Mouse (Mus musculus): ENCODE measurements around the gene Olfr1252. TPM values are rescaled to one million over a fixed set of nuclear protein-coding genes. Genes with fewer than 3 reads are reported as not detected.

Gene Olfr1252
- not detected for total RNA-seq (2023)

GRCm38 (mm10) chr2:89724912-89725311 is at the start of gene Olfr1252:
Gene Olfr1252, minus strand, starts transcription at chr2:89725012.

GRCm38 (mm10) chr2:89756990-89757389 is 32.2 kb upstream of the Olfr1252 start, which contains the start of gene Olfr1253:
Gene Olfr1253, minus strand, starts transcription at chr2:89757090.

DNA sequence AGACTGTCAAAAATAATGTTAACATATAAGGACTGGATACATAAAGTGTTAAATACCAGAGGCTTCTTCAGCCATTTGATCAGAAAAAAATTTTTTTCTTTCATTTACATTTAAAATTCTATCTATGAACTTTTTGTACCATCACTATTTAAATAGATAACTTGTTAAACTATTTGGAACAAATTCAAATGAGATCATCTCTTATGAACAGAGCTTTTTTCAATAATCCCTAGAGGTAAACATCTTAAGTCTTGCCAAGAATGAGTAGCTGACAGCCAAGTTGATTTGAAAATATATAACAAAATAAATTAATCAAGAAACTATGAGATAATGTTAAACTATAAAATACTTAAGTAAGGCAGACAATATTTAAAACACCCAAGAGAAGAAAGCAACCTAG is 53.0 kb downstream of the Olfr1252 start, which contains the start of gene Olfr1251:
Gene Olfr1251, minus strand, starts transcription at position 101 of the 400 bp plus-strand sequence.

Other genes with a start within 250 kb of the Olfr1252 start
- not detected for gene Olfr1241, start 237.9 kb downstream of the Olfr1252 start, total RNA-seq (2023)
- not detected for gene Olfr1242, start 226.7 kb downstream of the Olfr1252 start, total RNA-seq (2023)
- gene Olfr1243, start 193.5 kb downstream of the Olfr1252 start, total RNA-seq (2023): not detected
- gene Olfr1245, start 146.6 kb downstream of the Olfr1252 start, total RNA-seq (2023): not detected
- not detected for gene Olfr1246, start 131.9 kb downstream of the Olfr1252 start, total RNA-seq (2023)
- under 1 TPM; 0.13 to 0.15 TPM for gene Olfr1247, start 110.9 kb downstream of the Olfr1252 start, total RNA-seq (2023)
- gene Olfr1248, start 106.8 kb downstream of the Olfr1252 start, total RNA-seq (2023): not detected
- not detected for gene Olfr1249, start 90.0 kb downstream of the Olfr1252 start, total RNA-seq (2023)
- not detected for gene Olfr1250, start 63.5 kb downstream of the Olfr1252 start, total RNA-seq (2023)
- not detected for gene Olfr1251, start 53.1 kb downstream of the Olfr1252 start, total RNA-seq (2023)
- not detected for gene Olfr1253, start 32.1 kb upstream of the Olfr1252 start, total RNA-seq (2023)
- not detected for gene Olfr1254, start 68.6 kb upstream of the Olfr1252 start, total RNA-seq (2023)
- gene Olfr1255, start 87.0 kb upstream of the Olfr1252 start, total RNA-seq (2023): not detected
- not detected for gene Olfr1256, start 116.5 kb upstream of the Olfr1252 start, total RNA-seq (2023)
- not detected for gene Olfr48, start 123.2 kb upstream of the Olfr1252 start, total RNA-seq (2023)
- not detected for gene Olfr1257, start 153.4 kb upstream of the Olfr1252 start, total RNA-seq (2023)
- not detected for gene Olfr1258, start 202.3 kb upstream of the Olfr1252 start, total RNA-seq (2023)
- not detected for gene Olfr1259, start 223.7 kb upstream of the Olfr1252 start, total RNA-seq (2023)
- gene Olfr1260, start 249.3 kb upstream of the Olfr1252 start, total RNA-seq (2023): not detected

Data from neutrophil, adult 83 days (primary cell).